Mouse (Mus musculus) olfactory bulb, adult 2 months (tissue): ENCODE results near the gene Mid1.
"Not testable (repeated sequence)": the region's sequence is repeated elsewhere in the genome, so short reads cannot be mapped to it uniquely, and the experiment has no call there.

ENCODE experiments used
- CTCF ChIP-seq: fragments of 200-500 bp; IDR thresholded peaks from 2 replicates; pipeline ENCODE4 v1.5.1; 2012; ENCODE audit warnings: low read depth, mild to moderate bottlenecking, low read length, moderate library complexity; ENCODE audit not compliant: insufficient read depth
- POLR2A ChIP-seq: fragments of 200-500 bp; IDR thresholded peaks from 2 replicates; pipeline ENCODE4 v1.6.1; 2012; ENCODE audit warnings: mild to moderate bottlenecking, low read depth, low read length, moderate library complexity; ENCODE audit not compliant: insufficient read depth

DNA sequence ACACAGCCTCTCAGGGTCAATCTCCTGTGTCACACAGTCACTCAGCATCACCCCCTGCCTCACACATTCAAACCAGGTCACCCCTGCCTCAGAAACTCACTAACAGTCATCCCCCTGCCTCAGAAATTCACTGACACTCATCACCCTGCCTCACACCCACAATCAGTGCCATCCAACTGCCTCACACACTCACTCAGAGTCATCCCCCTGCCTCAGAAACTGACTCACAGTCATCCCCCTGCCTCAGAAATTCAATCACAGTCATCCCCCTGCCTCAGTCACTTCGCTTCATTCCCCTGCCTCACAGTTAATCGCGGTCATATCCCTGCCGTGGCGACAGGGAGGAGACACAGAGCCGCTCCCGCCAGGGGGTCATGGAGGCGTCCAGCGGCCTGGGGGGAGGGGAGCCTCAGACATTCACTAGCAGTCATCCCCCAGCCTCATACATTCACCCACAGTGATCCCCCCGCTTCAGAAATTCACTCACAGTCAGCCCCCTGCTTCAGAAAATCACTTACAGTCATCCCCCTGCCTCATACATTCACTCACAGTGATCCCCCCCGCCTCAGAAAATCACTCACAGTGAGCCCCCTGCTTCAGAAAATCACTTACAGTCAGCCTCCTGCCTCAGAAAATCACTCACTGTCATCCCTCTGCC, 314.4 kb downstream of the Mid1 start:
- TF ChIP-seq CTCF, POLR2A: not testable (repeated sequence)
